21 mouse cellular contexts compared by ENCODE assay signal in the genomic region with DNA sequence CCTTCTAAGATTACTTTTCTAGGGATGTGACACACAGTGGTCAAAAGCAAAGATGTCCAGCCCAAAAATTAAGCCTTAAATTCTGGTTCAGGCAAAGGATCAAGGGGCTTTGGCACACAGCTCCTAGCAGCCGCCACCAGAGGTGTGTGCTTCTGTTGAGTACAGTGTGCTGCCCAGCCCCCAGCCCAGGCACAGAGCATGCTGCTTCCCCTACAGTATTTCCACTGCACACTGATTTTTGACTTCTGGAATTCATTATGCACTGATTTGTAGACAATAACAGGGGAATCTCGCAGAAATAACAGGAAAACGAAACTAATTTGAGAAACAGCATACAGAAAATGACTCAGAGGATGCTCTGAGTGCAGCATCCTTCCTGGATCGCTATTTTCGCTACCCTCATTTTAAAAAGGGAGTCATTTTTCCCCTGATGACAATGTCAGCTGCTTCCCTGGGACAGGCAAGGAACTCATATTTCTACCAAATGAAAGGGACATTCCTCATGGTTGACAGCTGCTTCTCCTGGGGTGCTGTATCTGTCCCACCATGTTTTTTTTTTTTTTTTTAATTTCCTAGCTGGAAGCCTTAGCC. TPM values are rescaled to one million over a fixed set of nuclear protein-coding genes. Genes with fewer than 3 reads are reported as not detected.
DNase-seq lines count a peak whose midpoint lies in the region; ATAC-seq and TF ChIP-seq lines count a peak whose summit lies in the region.
"Had no signal": no experiment of that assay in that cellular context is flagged by ENCODE, and none has a peak within 500 bp of the region (broad histone marks: within the 10 kb centered on the region; RNA-seq: fewer than 3 reads in every experiment).

No protein-coding gene starts in this region.

- no peaks in the 10 kb centered on the region for H3K9me3 ChIP-seq in kidney, embryonic 14.5 days (ENCODE audit: control insufficient read depth, low read length)
- H3K9me3 ChIP-seq in limb, embryonic 14.5 days (ENCODE audit: control insufficient read depth, low read length): no peaks in the 10 kb centered on the region
- H3K9me3 ChIP-seq in liver, postnatal 0 days (ENCODE audit: low read length): no peaks in the 10 kb centered on the region
- H3K9me3 ChIP-seq: heart, embryonic 12.5 days; limb, embryonic 15.5 days; midbrain, embryonic 13.5 days had no signal

- no peak for TF ChIP-seq POLR2A in kidney, adult 2 months (IDR thresholded peaks at IDR 0.05; ENCODE audit: low read depth, low read length)
- TF ChIP-seq POLR2A in limb, embryonic 14.5 days (IDR thresholded peaks at IDR 0.05; ENCODE audit: borderline replicate concordance, extremely low read depth, insufficient read depth, insufficient read length): no peak

- no peaks in the 10 kb centered on the region for H3K27me3 ChIP-seq in kidney, adult 2 months (replicated peaks; ENCODE audit: control insufficient read depth, insufficient read depth, low read length)
- no peaks in the 10 kb centered on the region for H3K27me3 ChIP-seq in kidney, embryonic 14.5 days (ENCODE audit: control insufficient read depth, insufficient read depth, low read length)
- H3K27me3 ChIP-seq in limb, embryonic 14.5 days (ENCODE audit: control insufficient read depth, insufficient read depth, low read length): no peaks in the 10 kb centered on the region
- no peaks in the 10 kb centered on the region for H3K27me3 ChIP-seq in liver, postnatal 0 days (ENCODE audit: insufficient read depth, low read length)
- H3K27me3 ChIP-seq: heart, embryonic 12.5 days; limb, embryonic 15.5 days; midbrain, embryonic 13.5 days; Patski had no signal

- peak; percentile 19 to 53 for DNase-seq in adrenal gland, postnatal 36 days
- no peak for DNase-seq in adrenal gland, adult 8-10 months
- DNase-seq in kidney, adult 2 months: peak; percentile 80
- DNase-seq in kidney, postnatal 10 days: peak; percentile 67
- DNase-seq in limb, embryonic 14.5 days (ENCODE audit: low spot score): peak; percentile 37
- no peak for DNase-seq in liver, postnatal 0 days
- no peak for DNase-seq in urinary bladder, postnatal 10 days (ENCODE audit: low spot score)
- DNase-seq: cerebellum, postnatal 36 days; lung, adult 18-20 months had no signal

- no peaks in the 10 kb centered on the region for H3K4me1 ChIP-seq in kidney, adult 2 months (ENCODE audit: control insufficient read depth, insufficient read depth, low read length)
- H3K4me1 ChIP-seq in kidney, embryonic 14.5 days (ENCODE audit: control insufficient read depth, insufficient read depth, low read length): 0 out of 2 replicates have a peak, but pooled peaks cover 8% of the 10 kb centered on the region
- peaks cover 5% of the 10 kb centered on the region; the same call in 1 of the 2 replicates for H3K4me1 ChIP-seq in limb, embryonic 14.5 days (ENCODE audit: control insufficient read depth, insufficient read depth, low read length)
- H3K4me1 ChIP-seq in liver, postnatal 0 days (ENCODE audit: insufficient read depth): no peaks in the 10 kb centered on the region

- H3K27ac ChIP-seq in kidney, adult 2 months (ENCODE audit: insufficient read depth, low read depth, low read length): peak overlapping the region; percentile 88
- H3K27ac ChIP-seq in kidney, embryonic 14.5 days (ENCODE audit: low read depth, low read length): no peak overlapping the region
- 0 out of 2 replicates have a peak overlapping the region, but pooled peaks have one; percentile 0 for H3K27ac ChIP-seq in limb, embryonic 14.5 days (replicated peaks; ENCODE audit: low read depth, low read length)
- no peak overlapping the region for H3K27ac ChIP-seq in liver, postnatal 0 days (ENCODE audit: low read depth)
- H3K27ac ChIP-seq: limb, embryonic 15.5 days; midbrain, embryonic 13.5 days had no signal

- no peak for ATAC-seq in kidney, embryonic 14.5 days (ENCODE audit: low FRiP score, low TSS enrichment)
- ATAC-seq in limb, embryonic 14.5 days (ENCODE audit: low FRiP score, low read depth): no peak; the same call in 1 of the 2 replicates
- ATAC-seq in liver, postnatal 0 days: no peak
- ATAC-seq: forebrain, embryonic 16.5 days; inflammation-experienced regulatory T-cells, adult 6 months; midbrain, embryonic 13.5 days; Patski had no signal

- H3K4me3 ChIP-seq in kidney, adult 2 months (ENCODE audit: insufficient read depth, low read depth, low read length): no peak overlapping the region
- no peak overlapping the region for H3K4me3 ChIP-seq in kidney, embryonic 14.5 days (ENCODE audit: low read length)
- no peak overlapping the region for H3K4me3 ChIP-seq in limb, embryonic 14.5 days (replicated peaks; ENCODE audit: low read length)
- no peak overlapping the region for H3K4me3 ChIP-seq in liver, postnatal 0 days (ENCODE audit: low read depth, low read length)
- H3K4me3 ChIP-seq: heart, embryonic 12.5 days; limb, embryonic 15.5 days; midbrain, embryonic 13.5 days had no signal

- no peak overlapping the region for H3K4me2 ChIP-seq in kidney, embryonic 14.5 days (replicated peaks; ENCODE audit: low read depth, low read length)
- no peak overlapping the region for H3K4me2 ChIP-seq in limb, embryonic 14.5 days (replicated peaks; ENCODE audit: low read depth, low read length, severe bottlenecking)
- no peak overlapping the region for H3K4me2 ChIP-seq in liver, postnatal 0 days (ENCODE audit: low read depth, low read length)
- H3K4me2 ChIP-seq: heart, embryonic 12.5 days; limb, embryonic 15.5 days; midbrain, embryonic 13.5 days had no signal

- H3K36me3 ChIP-seq in kidney, adult 2 months (ENCODE audit: control insufficient read depth, insufficient read depth, low read length): no peaks in the 10 kb centered on the region
- H3K36me3 ChIP-seq in kidney, embryonic 14.5 days (ENCODE audit: control insufficient read depth, insufficient read depth, low read length): no peaks in the 10 kb centered on the region
- H3K36me3 ChIP-seq in limb, embryonic 14.5 days (ENCODE audit: control insufficient read depth, insufficient read depth, low read length): no peaks in the 10 kb centered on the region
- no peaks in the 10 kb centered on the region for H3K36me3 ChIP-seq in liver, postnatal 0 days (replicated peaks; ENCODE audit: insufficient read depth, low read length)
- H3K36me3 ChIP-seq: heart, embryonic 12.5 days; limb, embryonic 15.5 days; midbrain, embryonic 13.5 days had no signal

- TF ChIP-seq CTCF in kidney, adult 2 months (conservative IDR thresholded peaks at IDR 0.05; ENCODE audit: insufficient read depth, insufficient read length, low read depth, low read length): no peak
- TF ChIP-seq CTCF in liver, postnatal 0 days (IDR thresholded peaks at IDR 0.05; ENCODE audit: low read depth): no peak

- TF ChIP-seq EP300 in liver, postnatal 0 days (IDR thresholded peaks at IDR 0.05; ENCODE audit: low read depth): no peak

- 58% methylated on average over 5 of the region's 5 CpGs for WGBS in kidney, adult 2 months
- WGBS in kidney, embryonic 14.5 days: 64% methylated on average over 5 of the region's 5 CpGs
- WGBS in limb, embryonic 14.5 days: 41% methylated on average over 5 of the region's 5 CpGs
- 65% methylated on average over 5 of the region's 5 CpGs for WGBS in liver, postnatal 0 days (ENCODE audit: insufficient replicate concordance)

- H3K9ac ChIP-seq in kidney, embryonic 14.5 days (ENCODE audit: low read depth, low read length): no peak overlapping the region
- no peak overlapping the region for H3K9ac ChIP-seq in limb, embryonic 14.5 days (ENCODE audit: low read depth, low read length, severe bottlenecking)
- no peak overlapping the region for H3K9ac ChIP-seq in liver, postnatal 0 days (replicated peaks)
- H3K9ac ChIP-seq: heart, embryonic 12.5 days; limb, embryonic 15.5 days; midbrain, embryonic 13.5 days had no signal

RNA-seq across cellular contexts. Expression of a gene that starts 14.5 kb away (rescaled TPM):
- total RNA-seq in adrenal gland, postnatal 36 days (2021): not detected
- not detected for total RNA-seq in adrenal gland, adult 8-10 months (2022)
- 0.10 and 0.19 TPM in 2 replicates for polyA plus RNA-seq in kidney, adult 2 months (2012; rRNA removed)
- polyA plus RNA-seq in kidney, embryonic 14.5 days (2014; fragmentation: Nextera tagmentation; extraction: Ambion mirVana): 0.32 and 0.51 TPM in 2 replicates
- polyA plus RNA-seq in limb, embryonic 14.5 days (2012; rRNA removed): 0.20 and 0.23 TPM in 2 replicates
- polyA plus RNA-seq in limb, embryonic 14.5 days (2014; fragmentation: Nextera tagmentation; extraction: Ambion mirVana): 0.21 and 0.30 TPM in 2 replicates
- polyA plus RNA-seq in liver, postnatal 0 days (2015; fragmentation: Nextera tagmentation; extraction: Ambion mirVana): not detected in 2 replicates
- total RNA-seq: gastrocnemius, adult 8-10 months; hematopoietic stem cell, adult 5-6 weeks; layer of hippocampus, adult 18-20 months; left cerebral cortex, adult 18-20 months had no signal
- polyA plus RNA-seq: forebrain, embryonic 16.5 days; heart, embryonic 12.5 days; inflammation-experienced regulatory T-cells, adult 6 months; midbrain, embryonic 13.5 days; thymus, postnatal 0 days had no signal

Comparison
In these comparisons a context has a peak if more than half of its experiments do, and no peak if none do; other contexts are left out.
1. DNase-seq: peak in adrenal gland, postnatal 36 days (2 of 2), kidney, adult 2 months (single experiment), kidney, postnatal 10 days (single experiment) and limb, embryonic 14.5 days (single experiment); none in adrenal gland, adult 8-10 months (single experiment), liver, postnatal 0 days (single experiment) and urinary bladder, postnatal 10 days (single experiment).
2. H3K27ac ChIP-seq: peak in kidney, adult 2 months (single experiment) and limb, embryonic 14.5 days (single experiment); none in kidney, embryonic 14.5 days (single experiment) and liver, postnatal 0 days (single experiment).